Mouse (Mus musculus) small intestine, adult 2 months (tissue): Measurements from ENCODE around the gene Nup43.

Source experiments
- CTCF ChIP-seq: fragments of 200-500 bp; IDR thresholded peaks from 2 replicates; pipeline ENCODE4 v1.5.1; 2012; ENCODE audit warnings: low read depth, mild to moderate bottlenecking, control low read depth, inconsistent platforms, low read length, moderate library complexity, mixed read lengths; ENCODE audit not compliant: insufficient replicate concordance, insufficient read length; ENCODE audit errors: extremely low read depth
- POLR2A ChIP-seq: fragments of 200-500 bp; IDR thresholded peaks from 2 replicates; pipeline ENCODE4 v1.6.1; 2012; ENCODE audit warnings: low read depth, mild to moderate bottlenecking, control low read depth, inconsistent platforms, low read length, moderate library complexity

- TF ChIP-seq POLR2A (no peak), CTCF (no peak)
Measured at GRCm38 (mm10) chr10:7686902-7687301, 19.6 kb downstream of the Nup43 start.
